Mouse (Mus musculus): ENCODE data around the gene Slc5a8.

DNA sequence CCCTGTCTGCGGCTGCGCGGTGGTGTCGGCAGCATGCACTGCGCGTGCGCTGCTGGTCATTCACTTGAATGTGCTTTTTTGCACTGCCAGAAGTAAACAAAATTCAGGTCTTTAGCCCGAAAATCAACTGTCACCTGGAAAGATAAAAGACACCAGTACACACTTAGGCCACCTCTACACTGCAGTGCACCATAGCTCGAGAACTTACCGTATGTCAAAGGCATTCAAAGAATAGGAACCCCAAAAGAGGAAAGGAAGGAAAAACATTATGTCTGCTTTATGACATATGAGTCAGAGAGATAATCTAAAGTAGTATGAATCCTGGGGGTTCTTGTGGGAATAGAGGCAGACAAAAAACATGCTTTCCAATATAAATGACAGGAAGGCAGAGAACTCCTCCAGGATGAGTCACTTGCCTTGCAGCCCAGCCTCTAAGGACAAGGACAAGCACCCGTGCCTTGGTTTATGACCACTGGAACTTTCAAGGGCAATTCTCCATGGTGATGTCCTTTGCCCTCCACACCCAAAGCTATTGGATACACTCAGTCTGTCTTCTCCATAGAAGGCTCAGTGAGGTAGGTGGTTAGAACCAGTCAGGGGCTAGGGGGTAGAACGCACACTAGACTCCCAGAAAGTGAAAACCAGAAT is 64.0 kb downstream of the Slc5a8 start:
- TF ChIP-seq POLR2A (IDR thresholded peaks at IDR 0.05; ENCODE audit: insufficient read depth, low read length) (no peak), CTCF (IDR thresholded peaks at IDR 0.05; ENCODE audit: low read depth, low read length) (no peak)
